Mouse (Mus musculus) left cerebral cortex, postnatal 4 days (tissue): ENCODE results near the gene Sec24c. TPM values are rescaled to one million over a fixed set of nuclear protein-coding genes. Genes with fewer than 3 reads are reported as not detected.

Source experiments
- DNase-seq: peaks from one replicate; pipeline ENCODE4 v3.0.0-alpha.2; 2022
- intact Hi-C: fragments of 180-260 bp; cut with DNase I; formaldehyde crosslinking; loops from one replicate; pipeline ENCODE4 v1.15.1; 2025
- microRNA-seq: library from miRNA; unstranded; fragments of <30 nt; microRNA quantifications from one replicate; pipeline ENCODE4 v1.2.0, GENCODE M21; 2022
- total RNA-seq, 2 experiments: library from RNA; stranded (reverse); gene quantifications; 2 replicates each; pipeline ENCODE4 v1.2.3; 2021

Gene Sec24c
- total RNA-seq, 2 experiments from 2014 or later: 124 to 151 TPM

DNA sequence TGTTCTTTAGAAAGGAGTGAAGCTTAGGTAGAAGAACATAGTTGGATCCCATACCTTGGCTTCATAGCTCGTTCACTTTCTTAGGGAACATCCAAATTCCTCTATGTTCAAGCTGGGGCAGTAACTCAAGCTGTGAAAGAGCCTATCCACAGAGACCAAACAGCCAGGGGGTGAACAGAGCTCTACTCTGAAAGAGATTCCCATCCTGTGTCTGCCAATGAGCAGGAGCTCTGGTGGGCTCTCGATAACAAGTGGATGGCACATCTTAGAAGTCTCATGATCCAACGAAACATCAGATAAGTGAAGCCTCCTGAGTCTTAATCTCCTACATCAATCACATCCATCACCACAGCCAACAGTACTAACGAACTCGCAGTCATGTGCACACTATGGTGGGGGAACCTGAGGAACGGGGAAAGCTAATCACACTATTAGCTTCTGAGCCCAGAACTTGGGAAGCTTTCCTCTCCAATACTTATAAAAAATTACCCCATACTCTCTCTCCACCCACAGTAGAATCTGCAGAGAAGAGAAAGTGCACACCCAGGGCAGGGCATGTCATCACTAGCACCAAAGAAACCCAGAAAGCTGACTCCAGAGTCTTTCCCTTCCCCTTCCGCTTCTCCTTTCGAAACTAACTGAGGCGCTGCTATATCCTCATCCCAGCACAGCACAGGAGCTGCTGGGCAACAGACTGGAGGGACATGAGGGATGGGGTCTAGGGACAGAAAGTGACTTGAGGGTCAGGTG, 56.9 kb downstream of the Sec24c start:
- intact Hi-C loops: no loop called here

DNA sequence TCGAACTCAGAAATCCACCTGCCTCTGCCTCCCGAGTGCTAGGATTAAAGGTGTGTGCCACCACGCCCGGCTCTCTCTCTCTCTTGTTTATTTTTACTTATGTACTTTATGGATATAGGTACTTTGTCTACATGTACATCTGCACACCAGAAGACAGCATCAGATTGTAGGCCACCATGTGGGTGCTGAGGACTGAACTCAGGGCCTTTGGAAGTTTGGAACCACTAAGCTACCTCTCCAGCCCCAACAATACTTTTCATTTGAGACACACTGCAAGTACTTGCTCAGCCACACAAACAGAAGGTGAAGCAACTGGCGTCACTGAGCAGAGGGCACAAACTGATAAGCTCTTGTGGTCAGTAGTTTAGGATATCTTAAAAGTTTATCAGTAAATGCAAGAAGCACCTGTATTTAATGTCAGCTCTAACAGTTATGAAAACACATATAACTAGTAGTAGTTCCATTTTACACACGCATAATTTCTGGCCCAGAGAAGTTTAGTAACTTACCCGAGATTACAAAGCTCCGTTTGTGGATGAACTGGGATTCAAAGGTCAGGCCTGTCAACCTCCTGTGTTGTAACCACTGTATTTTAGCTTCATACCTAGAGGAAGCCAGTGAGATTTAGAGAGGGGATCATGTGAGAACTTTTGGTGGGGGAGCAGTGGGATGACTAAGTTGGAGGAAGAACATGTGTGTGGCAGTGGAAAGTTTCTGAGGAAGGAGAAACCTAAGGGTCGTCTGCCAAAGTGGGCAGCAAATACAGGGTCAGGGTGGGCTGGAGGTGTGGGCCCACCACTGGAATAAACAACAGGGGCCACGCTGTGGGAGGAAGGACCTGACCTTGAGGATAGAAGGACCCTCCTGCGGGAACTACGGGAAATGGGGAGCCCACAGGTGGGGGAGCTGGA, 59.2 kb downstream of the Sec24c start:
- DNase-seq: no peak
- intact Hi-C loops: no loop called here

More for the DNA sequence above, 56.9 kb downstream of the Sec24c start:
- no peak for DNase-seq

DNA sequence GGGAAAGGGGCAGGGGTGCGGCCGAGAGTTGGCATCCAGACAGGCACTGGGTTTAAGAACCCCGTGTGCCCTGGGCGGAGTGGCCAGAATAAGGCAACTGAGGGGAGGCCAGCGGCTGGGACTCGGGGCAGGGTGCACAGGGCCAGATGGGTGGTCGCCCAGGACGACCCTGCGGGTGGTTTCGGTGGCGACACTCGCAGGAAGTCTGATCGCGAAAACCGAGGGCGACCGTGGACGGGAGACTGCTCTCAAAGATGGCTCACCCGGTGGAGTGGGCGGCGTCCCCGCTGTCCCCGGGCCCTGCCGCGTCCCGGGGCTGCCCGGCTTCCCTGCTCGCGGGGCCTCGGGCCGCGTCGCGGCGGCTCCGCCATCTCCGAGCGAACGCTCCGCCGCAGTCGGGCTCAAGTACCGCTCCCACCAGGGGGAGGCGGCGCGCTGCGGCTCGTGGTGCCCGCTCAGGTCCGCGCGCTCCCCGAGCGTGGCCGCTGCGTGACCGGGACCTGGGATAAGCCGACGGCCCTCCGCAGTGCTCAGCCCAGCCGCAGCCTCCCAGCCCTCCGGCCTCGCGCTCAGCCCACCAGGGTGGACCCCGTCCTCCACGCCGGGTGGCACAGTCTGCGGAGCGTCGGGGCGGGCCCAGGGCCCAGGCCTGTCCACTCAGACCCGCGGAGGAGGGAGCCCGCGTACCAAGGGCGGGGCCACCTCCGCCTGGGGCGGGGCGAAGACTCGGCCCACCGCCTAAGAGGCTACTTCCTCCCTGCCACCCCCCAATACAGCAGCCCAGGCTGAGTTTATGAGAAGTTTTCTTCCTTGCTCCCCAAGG, 60.1 kb downstream of the Sec24c start, which contains the start of gene Ndst2:
TSS of gene Ndst2 (minus strand) at position 611 of the 823 bp plus-strand sequence.
- intact Hi-C loops: no loop called here
- peak; percentile 88 for DNase-seq

DNA sequence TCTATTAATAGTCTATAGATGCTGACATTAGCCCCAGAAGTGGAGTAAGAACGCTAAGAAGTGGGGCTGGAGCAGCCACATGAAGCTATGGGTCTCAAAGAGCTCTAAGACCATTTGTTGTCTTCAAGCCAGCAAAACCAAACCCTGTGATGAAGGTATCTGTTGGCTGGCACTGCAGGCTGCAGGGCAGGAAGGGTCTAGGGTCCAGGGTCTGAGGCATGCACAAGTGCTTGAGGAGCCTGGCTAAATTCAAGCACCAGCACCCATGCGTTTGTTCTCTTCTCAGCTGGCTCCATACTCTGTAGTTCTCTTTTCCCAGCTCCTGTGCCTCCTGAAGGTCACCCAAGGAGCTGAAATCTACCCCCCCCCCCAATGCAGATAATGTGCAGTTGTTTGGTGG, 60.9 kb downstream of the Sec24c start:
- DNase-seq: no peak
- intact Hi-C loops: no loop called here

DNA sequence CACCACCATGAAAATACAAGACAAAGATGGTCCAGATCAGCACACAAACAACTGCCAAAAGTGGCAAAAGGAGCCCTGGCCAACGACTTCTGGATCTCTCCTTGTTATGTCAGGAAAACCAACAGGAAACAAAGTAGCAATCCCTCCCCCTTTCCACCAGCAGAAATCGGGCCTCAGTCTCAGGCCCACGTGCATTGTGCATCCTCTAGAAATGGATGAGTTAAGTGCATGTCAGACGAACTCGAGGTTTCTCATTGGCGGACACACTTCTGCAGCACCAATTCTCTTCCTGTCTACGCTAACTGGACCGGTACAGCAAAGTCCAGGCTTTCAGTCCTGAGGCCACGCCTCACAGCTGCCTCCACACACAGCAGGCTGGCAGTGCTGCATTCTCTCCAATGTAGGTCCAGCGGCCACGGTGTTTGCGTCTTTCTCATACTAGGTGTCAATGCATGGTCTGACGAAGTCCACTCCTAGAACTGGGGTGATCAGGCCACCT, 61.8 kb downstream of the Sec24c start:
- DNase-seq: no peak
- intact Hi-C loops: no loop called here

DNA sequence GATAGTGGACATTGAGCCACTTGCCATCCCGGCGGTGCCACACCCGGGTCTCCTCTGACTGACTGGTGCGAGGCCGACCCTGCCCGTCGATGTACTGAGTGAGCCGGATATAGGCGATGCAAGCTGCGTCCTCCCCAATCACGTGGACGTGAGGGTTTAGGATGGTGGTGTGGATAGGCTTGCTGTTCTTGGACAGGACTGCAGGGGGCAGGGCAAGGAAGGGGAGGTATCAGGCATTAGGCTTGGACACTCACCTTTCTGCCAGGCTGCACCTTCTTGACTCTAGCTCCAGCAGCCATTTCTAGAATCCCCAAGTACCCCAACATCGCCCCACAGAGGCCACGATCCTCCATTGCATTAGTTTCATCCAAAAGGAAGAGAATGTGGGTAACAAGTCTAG, 63.2 kb downstream of the Sec24c start:
- peak; percentile 64 for DNase-seq
- intact Hi-C loops: no loop called here

DNA sequence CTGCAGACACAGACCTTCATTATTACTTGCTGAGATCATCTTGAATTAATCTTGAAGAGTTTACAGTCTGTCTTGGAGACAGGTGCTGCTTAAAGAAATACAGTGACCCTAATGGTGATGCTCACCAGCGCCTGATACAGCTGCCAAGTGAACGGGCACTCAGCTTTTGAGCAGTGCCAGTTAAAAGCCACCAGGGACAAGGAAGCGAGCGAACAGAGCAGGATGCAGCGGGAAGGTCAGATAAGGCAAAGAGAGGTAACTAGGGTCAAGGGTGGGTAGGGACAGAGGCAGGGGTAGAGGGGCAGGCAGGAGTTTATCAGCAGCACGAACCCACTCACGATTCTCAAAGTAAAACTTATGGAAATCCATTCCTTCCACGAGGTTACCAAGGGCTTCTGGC, 64.4 kb downstream of the Sec24c start:
- intact Hi-C loops: no loop called here
- no peak for DNase-seq

DNA sequence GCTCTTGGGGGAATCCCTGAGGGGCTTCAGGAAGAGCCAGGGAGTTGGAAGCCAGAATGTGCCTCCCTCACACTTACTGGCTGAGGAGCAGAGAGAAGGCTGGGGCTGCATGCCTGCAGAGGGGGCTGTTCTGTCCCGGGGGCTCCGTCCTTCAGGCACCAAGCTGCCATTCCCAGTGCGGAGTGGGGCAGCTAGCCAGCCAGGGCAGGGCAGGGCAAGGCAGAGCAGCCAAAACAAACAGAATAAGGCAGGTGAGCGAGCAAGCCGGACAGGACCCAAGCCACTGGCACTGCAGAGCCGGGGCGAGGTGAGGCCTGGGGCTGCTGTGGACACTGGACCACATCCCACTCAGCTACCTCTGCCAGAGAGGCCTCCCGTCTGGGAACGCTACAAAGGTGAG, 67.2 kb downstream of the Sec24c start:
- intact Hi-C loops: no loop called here
- no peak for DNase-seq

DNA sequence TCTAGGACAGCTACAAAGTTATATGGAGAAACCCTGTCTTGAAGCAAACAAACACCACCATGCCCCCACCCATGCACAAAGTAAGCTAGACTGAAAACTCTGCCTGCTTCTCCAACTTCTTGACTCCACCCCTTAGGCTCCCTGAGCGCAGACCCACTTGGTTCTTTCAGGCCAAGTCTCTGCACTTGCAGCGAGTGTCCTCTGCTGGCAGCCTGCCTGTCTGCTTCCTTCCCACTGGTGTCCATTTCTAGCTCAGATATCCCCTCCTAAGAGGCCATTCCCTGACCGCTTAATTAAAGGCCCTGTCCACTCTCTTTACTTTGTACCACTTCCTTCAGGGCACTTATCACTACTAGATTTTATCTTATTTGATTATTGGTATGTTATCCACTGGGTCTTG, 69.5 kb downstream of the Sec24c start:
- intact Hi-C loops: no loop called here

More for the DNA sequence above, 69.5 kb downstream of the Sec24c start:
- DNase-seq: no peak

Small RNA genes lying within 50 kb of the gene (microRNA-seq; reads per million reads assigned to microRNA genes)
- not detected for gene Mir6946

Other genes with a start within 250 kb of the Sec24c start
- gene Cfap70, start 222.1 kb upstream of the Sec24c start, total RNA-seq: 1 to 10 TPM; 1.7 to 2.9 TPM
- gene Anxa7, start 194.2 kb upstream of the Sec24c start, total RNA-seq: 10 to 100 TPM; 46.1 to 50.4 TPM
- gene Mss51, start 177.4 kb upstream of the Sec24c start, total RNA-seq: 1 to 10 TPM; 1.4 to 1.8 TPM
- gene Ppp3cb, start 127.7 kb upstream of the Sec24c start, total RNA-seq: 100 to 1,000 TPM; 355 to 362 TPM
- 10 to 100 TPM; 23.0 to 26.9 TPM for gene Usp54, start 33.2 kb upstream of the Sec24c start, total RNA-seq
- gene Myoz1, start 17.8 kb upstream of the Sec24c start, total RNA-seq: not detected
- under 1 TPM; 0.16 to 0.28 TPM for gene Synpo2l, start 6.0 kb upstream of the Sec24c start, total RNA-seq
- 10 to 100 TPM; 21.9 to 22.3 TPM for gene Fut11, start 20.7 kb downstream of the Sec24c start, total RNA-seq
- 10 to 100 TPM; 75.5 to 76.4 TPM for gene Chchd1, start 28.7 kb downstream of the Sec24c start, total RNA-seq
- 100 to 1,000 TPM; 182 to 183 TPM for gene Zswim8, start 33.2 kb downstream of the Sec24c start, total RNA-seq
- gene Ndst2, start 60.3 kb downstream of the Sec24c start, total RNA-seq: 10 to 100 TPM; 22.6 to 23.5 TPM
- gene Camk2g, start 119.8 kb downstream of the Sec24c start, total RNA-seq: 100 to 1,000 TPM; 184 to 193 TPM
- gene Plau, start 162.4 kb downstream of the Sec24c start, total RNA-seq: 1 to 10 TPM; 2.6 to 3.4 TPM